Mouse (Mus musculus) neural tube, embryonic 13.5 days (tissue): ENCODE data around the gene Smco1. TPM values are rescaled to one million over a fixed set of nuclear protein-coding genes. Genes with fewer than 3 reads are reported as not detected.
A peak's percentile ranks its signal among the peaks of the same experiment; 100 is the strongest.
"Not testable (repeated sequence)": the region's sequence is repeated elsewhere in the genome, so short reads cannot be mapped to it uniquely, and the experiment has no call there.

ENCODE experiments used
- ATAC-seq: fragments of 200-750 bp; cut with Nextera tagmentation; 2 replicates; pipeline ENCODE4 v1.8.0; 2017; ENCODE audit warnings: low read depth, mild to moderate bottlenecking, moderate TSS enrichment, moderate library complexity
- H3K27ac ChIP-seq: fragments of 300-500 bp; sonication (generic); replicated peaks from 2 replicates; pipeline ENCODE4 v1.5.1; 2015; ENCODE audit warnings: moderate library complexity, mild to moderate bottlenecking, inconsistent platforms
- H3K27me3 ChIP-seq: fragments of 300-500 bp; sonication (generic); 2 replicates; pipeline ENCODE4 v1.6.1; 2015; ENCODE audit warnings: mild to moderate bottlenecking, inconsistent platforms
- H3K36me3 ChIP-seq: fragments of 300-500 bp; sonication (generic); 2 replicates; pipeline ENCODE4 v1.6.1; 2015; ENCODE audit warnings: mild to moderate bottlenecking, inconsistent platforms
- H3K4me1 ChIP-seq: fragments of 300-500 bp; sonication (generic); replicated peaks from 2 replicates; pipeline ENCODE4 v1.6.1; 2015; ENCODE audit warnings: inconsistent platforms
- H3K4me2 ChIP-seq: fragments of 300-500 bp; sonication (generic); 2 replicates; pipeline ENCODE4 v1.6.1; 2015; ENCODE audit warnings: inconsistent platforms, mild to moderate bottlenecking, moderate library complexity
- H3K4me3 ChIP-seq: fragments of 300-500 bp; sonication (generic); 2 replicates; pipeline ENCODE4 v1.5.1; 2015; ENCODE audit warnings: mild to moderate bottlenecking, inconsistent platforms
- H3K9ac ChIP-seq: fragments of 300-500 bp; sonication (generic); 2 replicates; pipeline ENCODE4 v1.6.1; 2015; ENCODE audit warnings: moderate library complexity, mild to moderate bottlenecking, inconsistent platforms
- H3K9me3 ChIP-seq: fragments of 300-500 bp; sonication (generic); 2 replicates; pipeline ENCODE4 v1.6.1; 2016; ENCODE audit warnings: inconsistent platforms
- WGBS: fragments of 180-500 bp; shearing (Covaris S2); methylation state at CpG from one replicate; pipeline ENCODE4 v1.1.7; 2015; 5-methylcytosine and 5-hydroxymethylcytosine counted together
- polyA plus RNA-seq: library from polyadenylated mRNA; unstranded; fragments of >200 nt; fragmentation: Nextera tagmentation; extraction: Ambion mirVana; gene quantifications from 2 replicates; pipeline ENCODE4 v1.2.1, GENCODE M21; 2015

Smco1 gene
- polyA plus RNA-seq, 1 experiment from 2014 or later: not detected

GRCm38 (mm10) chr16:32275830-32276229 lies 4.6 kb downstream of the Smco1 start:
- 89% methylated on average over 1 of the region's 1 CpGs for WGBS

GRCm38 (mm10) chr16:32277308-32278256 lies 6.3 kb downstream of the Smco1 start, which contains the start of gene Rnf168:
Gene Rnf168 (plus strand): TSS chr16:32277459.
- ATAC-seq: peak; percentile 95
- H3K9ac ChIP-seq: peak within 1 kb of the TSS; percentile 93
- H3K27me3 ChIP-seq: no peaks in the 10 kb centered on the region
- peak within 1 kb of the TSS; percentile 85 for H3K4me2 ChIP-seq
- peak within 1 kb of the TSS; percentile 89 for H3K4me3 ChIP-seq
- peaks cover 10% of the 10 kb centered on the region for H3K36me3 ChIP-seq
- no peaks in the 10 kb centered on the region; the same call in 1 of the 2 replicates for H3K9me3 ChIP-seq
- peaks cover 46% of the 10 kb centered on the region for H3K4me1 ChIP-seq
- H3K27ac ChIP-seq: peak within 1 kb of the TSS; percentile 96
- WGBS: under 1% methylated on average over 75 of the region's 75 CpGs

More at GRCm38 (mm10) chr16:32275830-32276229, 4.6 kb downstream of the Smco1 start:
- no peak overlapping the region for H3K27ac ChIP-seq
- peaks cover 5% of the 10 kb centered on the region; the same call in 1 of the 2 replicates for H3K36me3 ChIP-seq
- no peak overlapping the region for H3K4me3 ChIP-seq
- no peak overlapping the region for H3K9ac ChIP-seq
- no peak for ATAC-seq
- peaks cover 35% of the 10 kb centered on the region for H3K4me1 ChIP-seq
- no peak overlapping the region for H3K4me2 ChIP-seq
- H3K27me3 ChIP-seq: no peaks in the 10 kb centered on the region
- H3K9me3 ChIP-seq: no peaks in the 10 kb centered on the region; the same call in 1 of the 2 replicates

GRCm38 (mm10) chr16:32278396-32278795 lies 7.1 kb downstream of the Smco1 start:
- Histone ChIP-seq H3K4me2 (peak overlapping the region; percentile 85), H3K27ac (peak overlapping the region; percentile 96)
- 62% methylated on average over 7 of the region's 7 CpGs for WGBS

GRCm38 (mm10) chr16:32280211-32280610 lies 8.9 kb downstream of the Smco1 start:
- Histone ChIP-seq H3K9ac (peak overlapping the region; percentile 38; the same call in 1 of the 2 replicates), H3K4me3 (peak overlapping the region; percentile 89), H3K27me3 (no peaks in the 10 kb centered on the region), H3K36me3 (peaks cover 33% of the 10 kb centered on the region), H3K4me1 (peaks cover 54% of the 10 kb centered on the region), H3K4me2 (peak overlapping the region; percentile 85), H3K27ac (no peak overlapping the region), H3K9me3 (no peaks in the 10 kb centered on the region; the same call in 1 of the 2 replicates)
- no peak for ATAC-seq
- 89% methylated on average over 8 of the region's 8 CpGs for WGBS

More at GRCm38 (mm10) chr16:32278396-32278795, 7.1 kb downstream of the Smco1 start:
- H3K4me1 ChIP-seq: peaks cover 50% of the 10 kb centered on the region
- H3K9ac ChIP-seq: peak overlapping the region; percentile 93
- ATAC-seq: no peak
- H3K4me3 ChIP-seq: peak overlapping the region; percentile 89
- H3K9me3 ChIP-seq: no peaks in the 10 kb centered on the region; the same call in 1 of the 2 replicates
- peaks cover 15% of the 10 kb centered on the region for H3K36me3 ChIP-seq
- H3K27me3 ChIP-seq: no peaks in the 10 kb centered on the region

GRCm38 (mm10) chr16:32282608-32283007 lies 11.3 kb downstream of the Smco1 start:
- Histone ChIP-seq H3K9ac (no peak overlapping the region), H3K4me3 (no peak overlapping the region), H3K9me3 (no peaks in the 10 kb centered on the region; the same call in 1 of the 2 replicates), H3K27me3 (no peaks in the 10 kb centered on the region), H3K27ac (no peak overlapping the region), H3K4me1 (peaks cover 47% of the 10 kb centered on the region), H3K36me3 (peaks cover 55% of the 10 kb centered on the region), H3K4me2 (no peak overlapping the region)
- ATAC-seq: no peak

GRCm38 (mm10) chr16:32291821-32292220 lies 20.6 kb downstream of the Smco1 start:
- Histone ChIP-seq H3K4me2 (no peak overlapping the region), H3K36me3 (peaks cover 55% of the 10 kb centered on the region), H3K4me3 (no peak overlapping the region), H3K9me3 (no peaks in the 10 kb centered on the region), H3K27me3 (no peaks in the 10 kb centered on the region), H3K27ac (no peak overlapping the region), H3K4me1 (no peaks in the 10 kb centered on the region), H3K9ac (no peak overlapping the region)
- 99% methylated on average over 4 of the region's 4 CpGs for WGBS
- no peak for ATAC-seq

- WGBS: 96% methylated on average over 4 of the region's 4 CpGs
Measured at GRCm38 (mm10) chr16:32299617-32300016, 28.3 kb downstream of the Smco1 start.

GRCm38 (mm10) chr16:32303046-32303445 lies 31.8 kb downstream of the Smco1 start:
- Histone ChIP-seq H3K4me1 (no peaks in the 10 kb centered on the region), H3K4me2 (no peak overlapping the region), H3K27ac (no peak overlapping the region), H3K9me3 (no peaks in the 10 kb centered on the region), H3K9ac (no peak overlapping the region), H3K27me3 (no peaks in the 10 kb centered on the region), H3K4me3 (no peak overlapping the region), H3K36me3 (peaks cover 30% of the 10 kb centered on the region)
- ATAC-seq: no peak
- WGBS: 26% methylated on average over 1 of the region's 1 CpGs

More at GRCm38 (mm10) chr16:32299617-32300016, 28.3 kb downstream of the Smco1 start:
- peaks cover 55% of the 10 kb centered on the region for H3K36me3 ChIP-seq
- not testable (repeated sequence) for ATAC-seq, H3K4me3 ChIP-seq, H3K9ac ChIP-seq, H3K9me3 ChIP-seq, H3K4me2 ChIP-seq, H3K4me1 ChIP-seq, H3K27ac ChIP-seq, H3K27me3 ChIP-seq

GRCm38 (mm10) chr16:32303886-32304285 lies 32.6 kb downstream of the Smco1 start:
- Histone ChIP-seq H3K4me2 (no peak overlapping the region), H3K36me3 (peaks cover 21% of the 10 kb centered on the region), H3K27ac (no peak overlapping the region), H3K9ac (no peak overlapping the region), H3K4me1 (no peaks in the 10 kb centered on the region), H3K27me3 (no peaks in the 10 kb centered on the region), H3K4me3 (no peak overlapping the region), H3K9me3 (no peaks in the 10 kb centered on the region)
- 96% methylated on average over 7 of the region's 7 CpGs for WGBS
- no peak for ATAC-seq

GRCm38 (mm10) chr16:32311970-32312369 lies 40.7 kb downstream of the Smco1 start:
- H3K27ac ChIP-seq: no peak overlapping the region
- no peak for ATAC-seq
- WGBS: 67% methylated on average over 4 of the region's 4 CpGs
- no peaks in the 10 kb centered on the region for H3K27me3 ChIP-seq
- H3K9ac ChIP-seq: no peak overlapping the region
- no peaks in the 10 kb centered on the region for H3K9me3 ChIP-seq
- H3K4me2 ChIP-seq: no peak overlapping the region
- H3K36me3 ChIP-seq: no peaks in the 10 kb centered on the region
- H3K4me3 ChIP-seq: no peak overlapping the region
- peaks cover 8% of the 10 kb centered on the region; the same call in 1 of the 2 replicates for H3K4me1 ChIP-seq

GRCm38 (mm10) chr16:32312386-32312785 lies 41.1 kb downstream of the Smco1 start:
- H3K4me2 ChIP-seq: no peak overlapping the region
- no peaks in the 10 kb centered on the region for H3K9me3 ChIP-seq
- H3K36me3 ChIP-seq: no peaks in the 10 kb centered on the region
- H3K27me3 ChIP-seq: no peaks in the 10 kb centered on the region
- H3K27ac ChIP-seq: no peak overlapping the region
- H3K9ac ChIP-seq: no peak overlapping the region
- ATAC-seq: no peak
- H3K4me1 ChIP-seq: peaks cover 8% of the 10 kb centered on the region; the same call in 1 of the 2 replicates
- 63% methylated on average over 5 of the region's 5 CpGs for WGBS
- H3K4me3 ChIP-seq: no peak overlapping the region

GRCm38 (mm10) chr16:32312859-32313258 lies 41.6 kb downstream of the Smco1 start:
- H3K4me3 ChIP-seq: no peak overlapping the region
- H3K9ac ChIP-seq: no peak overlapping the region
- 80% methylated on average over 4 of the region's 4 CpGs for WGBS
- H3K4me1 ChIP-seq: peaks cover 8% of the 10 kb centered on the region; the same call in 1 of the 2 replicates
- H3K36me3 ChIP-seq: no peaks in the 10 kb centered on the region
- no peak overlapping the region for H3K27ac ChIP-seq
- H3K4me2 ChIP-seq: no peak overlapping the region
- no peaks in the 10 kb centered on the region for H3K27me3 ChIP-seq
- ATAC-seq: no peak
- H3K9me3 ChIP-seq: no peaks in the 10 kb centered on the region
